Mouse (Mus musculus) liver, adult 2 months (tissue): ENCODE measurements around the gene Upf2.

Source experiments
- CTCF ChIP-seq: fragments of 200-500 bp; IDR thresholded peaks from 2 replicates; pipeline ENCODE4 v1.5.1; 2011; ENCODE audit warnings: low read depth, low read length, control low read depth
- POLR2A ChIP-seq: fragments of 200-500 bp; IDR thresholded peaks from 2 replicates; pipeline ENCODE4 v1.6.1; 2011; ENCODE audit warnings: low read length, control low read depth; ENCODE audit not compliant: insufficient read depth; ENCODE audit errors: extremely low read depth

DNA sequence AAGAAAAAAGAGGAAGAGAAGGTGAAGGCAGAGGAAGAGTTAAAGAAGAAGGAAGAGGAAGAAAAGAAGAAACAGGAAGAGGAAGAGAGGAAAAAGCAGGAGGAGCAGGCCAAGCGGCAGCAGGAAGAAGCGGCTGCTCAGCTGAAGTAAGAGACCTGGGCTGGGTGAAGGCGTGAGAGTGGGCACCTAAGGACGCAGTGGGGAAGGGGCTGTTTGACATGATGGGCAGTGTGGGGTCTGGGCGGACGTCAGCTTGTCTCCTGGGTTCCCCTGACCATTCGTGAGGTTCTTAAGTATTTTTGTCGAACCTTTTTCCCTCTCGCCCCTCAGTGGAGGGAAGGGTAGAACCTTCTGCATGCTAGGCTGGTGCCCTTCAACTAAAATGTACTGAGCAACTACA lies 6.4 kb downstream of the Upf2 start:
- no peak for TF ChIP-seq CTCF
- TF ChIP-seq POLR2A = no peak
